Mouse (Mus musculus): ENCODE results near the gene Necap2. TPM values are rescaled to one million over a fixed set of nuclear protein-coding genes. Genes with fewer than 3 reads are reported as not detected.

Gene Necap2
- polyA plus RNA-seq, 1 experiment from 2014 or later: 87.6 TPM

DNA sequence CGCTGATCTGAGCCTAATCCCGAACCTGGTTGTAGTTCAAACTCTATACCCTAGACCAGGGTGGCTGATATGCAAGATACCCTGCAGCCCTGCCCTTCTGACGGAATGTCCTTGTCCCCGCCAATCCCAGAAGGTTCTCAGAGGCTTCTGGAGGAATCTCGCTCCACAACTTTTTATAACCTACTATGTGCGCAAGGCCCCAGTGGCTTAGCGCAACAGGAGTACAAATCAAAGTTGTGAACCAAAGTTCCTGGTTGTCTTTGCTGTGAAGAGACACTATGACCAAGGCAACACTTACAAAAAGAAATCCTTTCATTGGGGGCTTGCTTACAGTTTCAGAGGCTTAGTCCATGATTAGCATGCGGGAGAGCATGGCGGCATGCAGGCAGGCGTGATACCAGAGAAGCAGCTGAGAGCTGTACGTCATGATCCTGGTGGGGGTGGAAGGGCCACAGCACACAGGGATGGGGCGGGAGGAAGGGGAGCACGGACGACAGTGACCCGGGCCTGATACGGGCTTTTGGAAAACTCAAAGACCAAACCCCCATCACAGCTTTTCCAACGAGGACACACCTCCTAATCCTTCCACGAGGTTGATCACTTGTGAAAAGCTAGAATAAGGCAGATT lies 467 bp upstream of the Necap2 start:
- WGBS: 74% methylated on average over 18 of the region's 18 CpGs
- H3K27ac ChIP-seq: no peak overlapping the region
- no peaks in the 10 kb centered on the region for H3K27me3 ChIP-seq (ENCODE audit: insufficient read depth, low read length)
- peaks cover 9% of the 10 kb centered on the region; the same call in 1 of the 2 replicates for H3K4me1 ChIP-seq (replicated peaks; ENCODE audit: insufficient read depth, low read length)
- H3K36me3 ChIP-seq (ENCODE audit: insufficient read depth, low read length): peaks cover 7% of the 10 kb centered on the region; the same call in 1 of the 2 replicates
- no peak overlapping the region for H3K9ac ChIP-seq (ENCODE audit: low read depth, low read length)
- H3K9me3 ChIP-seq (replicated peaks; ENCODE audit: low read length): no peaks in the 10 kb centered on the region
- H3K4me2 ChIP-seq (ENCODE audit: low read length): no peak overlapping the region
- ATAC-seq (replicated peaks; ENCODE audit: low FRiP score, low read depth): no peak
- no peak for DNase-seq (ENCODE audit: low spot score)
- no peak overlapping the region for H3K4me3 ChIP-seq (replicated peaks; ENCODE audit: low read depth, low read length)
- no peak for TF ChIP-seq CTCF (IDR thresholded peaks at IDR 0.05; ENCODE audit: low read depth)

DNA sequence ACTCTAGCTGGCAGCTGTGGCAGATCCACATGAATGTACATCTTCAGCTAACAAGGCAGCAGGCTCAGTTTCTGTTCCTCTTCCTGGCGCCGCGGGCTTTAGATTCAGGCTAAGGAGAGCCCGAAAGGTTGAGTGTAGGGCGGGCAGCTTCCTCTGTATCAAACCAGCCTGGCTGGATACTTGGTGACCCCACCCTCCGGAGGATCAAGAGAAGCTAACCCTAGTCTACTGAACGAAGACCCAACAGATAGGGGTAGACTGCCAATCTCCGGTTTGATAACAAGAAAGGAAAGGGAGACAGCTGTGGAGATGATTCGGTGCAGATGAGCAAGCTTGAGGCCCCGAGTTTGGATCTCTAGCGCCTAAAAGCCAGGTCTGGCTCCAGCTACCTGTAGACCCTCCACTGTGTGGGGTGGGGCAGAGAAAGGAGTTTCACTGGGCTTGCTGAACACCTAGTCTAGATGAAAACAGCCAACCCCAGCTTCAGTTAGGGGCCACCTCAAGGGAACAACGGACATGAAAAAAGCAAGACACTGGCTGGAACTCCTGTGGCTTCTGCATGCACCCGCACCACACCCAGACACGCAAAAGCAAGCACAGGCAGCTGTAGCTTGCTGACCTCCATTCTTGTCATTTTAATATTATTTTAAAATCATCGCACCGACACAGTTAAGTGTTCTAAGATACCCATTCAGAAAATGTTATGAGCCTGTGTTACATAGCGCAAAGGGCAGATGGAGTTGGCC lies 1.2 kb downstream of the Necap2 start:
- H3K27ac ChIP-seq: no peak overlapping the region
- no peak for TF ChIP-seq CTCF (IDR thresholded peaks at IDR 0.05; ENCODE audit: low read depth)
- 76% methylated on average over 17 of the region's 17 CpGs for WGBS

DNA sequence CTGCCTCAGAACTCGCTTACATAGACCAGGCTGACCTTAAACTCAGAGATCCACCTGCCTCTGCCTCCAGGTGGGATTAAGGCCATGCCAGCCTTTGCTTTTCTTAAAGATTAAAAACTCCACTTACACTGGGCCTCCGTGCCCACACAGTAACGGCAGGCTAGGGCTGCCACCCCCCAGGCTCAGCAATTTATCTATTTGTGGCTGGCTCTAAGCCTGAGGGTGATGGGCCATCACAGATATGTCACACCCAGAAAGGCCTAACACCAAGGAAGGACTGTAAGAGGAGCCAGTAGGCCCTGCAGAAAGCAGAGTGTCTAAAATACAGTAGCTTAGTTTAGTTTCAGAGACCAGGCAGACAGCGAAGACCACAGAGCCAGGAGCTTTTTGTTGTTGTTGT lies 4.0 kb downstream of the Necap2 start:
- no peak for TF ChIP-seq CTCF (IDR thresholded peaks at IDR 0.05; ENCODE audit: low read depth)
- 91% methylated on average over 4 of the region's 4 CpGs for WGBS

More for the DNA sequence above, 1.2 kb downstream of the Necap2 start:
- Histone ChIP-seq H3K27me3 (ENCODE audit: insufficient read depth, low read length) (no peaks in the 10 kb centered on the region), H3K36me3 (ENCODE audit: insufficient read depth, low read length) (peaks cover 16% of the 10 kb centered on the region), H3K9ac (ENCODE audit: low read depth, low read length) (peak overlapping the region; percentile 87), H3K9me3 (replicated peaks; ENCODE audit: low read length) (no peaks in the 10 kb centered on the region), H3K4me3 (replicated peaks; ENCODE audit: low read depth, low read length) (peak overlapping the region; percentile 98), H3K4me2 (ENCODE audit: low read length) (peak overlapping the region; percentile 96), H3K4me1 (replicated peaks; ENCODE audit: insufficient read depth, low read length) (peaks cover 9% of the 10 kb centered on the region; the same call in 1 of the 2 replicates)
- DNase-seq (ENCODE audit: low spot score) (no peak), ATAC-seq (replicated peaks; ENCODE audit: low FRiP score, low read depth) (no peak)

DNA sequence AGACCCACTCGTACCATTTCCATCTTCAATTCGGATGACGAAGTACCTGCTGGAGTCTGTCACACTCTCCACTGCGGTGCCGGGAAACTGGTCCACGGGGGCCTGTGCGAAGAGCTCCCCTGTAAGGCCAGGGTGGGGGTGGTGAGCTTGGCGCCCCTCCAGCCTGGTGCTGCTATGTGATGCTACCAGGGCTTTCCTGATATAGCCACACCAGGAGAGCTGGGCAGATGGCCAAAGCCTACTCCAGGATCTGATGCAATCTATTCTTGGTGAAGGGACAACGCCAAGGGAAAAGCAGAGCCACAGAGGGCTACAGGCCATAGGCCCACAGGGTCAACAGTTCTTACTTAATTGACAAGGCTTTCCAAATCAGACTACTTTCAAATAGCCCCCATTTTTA lies 4.5 kb downstream of the Necap2 start:
- ATAC-seq (replicated peaks; ENCODE audit: low FRiP score, low read depth) (no peak), DNase-seq (ENCODE audit: low spot score) (no peak)
- H3K9me3 ChIP-seq (replicated peaks; ENCODE audit: low read length): no peaks in the 10 kb centered on the region
- WGBS: 76% methylated on average over 9 of the region's 9 CpGs
- peaks cover 9% of the 10 kb centered on the region; the same call in 1 of the 2 replicates for H3K4me1 ChIP-seq (replicated peaks; ENCODE audit: insufficient read depth, low read length)
- peaks cover 42% of the 10 kb centered on the region for H3K36me3 ChIP-seq (ENCODE audit: insufficient read depth, low read length)
- no peak overlapping the region for H3K4me2 ChIP-seq (ENCODE audit: low read length)
- no peak for TF ChIP-seq CTCF (IDR thresholded peaks at IDR 0.05; ENCODE audit: low read depth)
- no peak overlapping the region for H3K27ac ChIP-seq
- H3K9ac ChIP-seq (ENCODE audit: low read depth, low read length): no peak overlapping the region
- no peaks in the 10 kb centered on the region for H3K27me3 ChIP-seq (ENCODE audit: insufficient read depth, low read length)
- H3K4me3 ChIP-seq (replicated peaks; ENCODE audit: low read depth, low read length): no peak overlapping the region

More for the DNA sequence above, 4.0 kb downstream of the Necap2 start:
- no peak overlapping the region for H3K27ac ChIP-seq
- peaks cover 37% of the 10 kb centered on the region for H3K36me3 ChIP-seq (ENCODE audit: insufficient read depth, low read length)
- no peak overlapping the region for H3K9ac ChIP-seq (ENCODE audit: low read depth, low read length)
- H3K4me2 ChIP-seq (ENCODE audit: low read length): no peak overlapping the region
- H3K4me1 ChIP-seq (replicated peaks; ENCODE audit: insufficient read depth, low read length): peaks cover 9% of the 10 kb centered on the region; the same call in 1 of the 2 replicates
- no peak for DNase-seq (ENCODE audit: low spot score)
- H3K4me3 ChIP-seq (replicated peaks; ENCODE audit: low read depth, low read length): no peak overlapping the region
- ATAC-seq (replicated peaks; ENCODE audit: low FRiP score, low read depth): no peak
- H3K27me3 ChIP-seq (ENCODE audit: insufficient read depth, low read length): no peaks in the 10 kb centered on the region
- no peaks in the 10 kb centered on the region for H3K9me3 ChIP-seq (replicated peaks; ENCODE audit: low read length)

DNA sequence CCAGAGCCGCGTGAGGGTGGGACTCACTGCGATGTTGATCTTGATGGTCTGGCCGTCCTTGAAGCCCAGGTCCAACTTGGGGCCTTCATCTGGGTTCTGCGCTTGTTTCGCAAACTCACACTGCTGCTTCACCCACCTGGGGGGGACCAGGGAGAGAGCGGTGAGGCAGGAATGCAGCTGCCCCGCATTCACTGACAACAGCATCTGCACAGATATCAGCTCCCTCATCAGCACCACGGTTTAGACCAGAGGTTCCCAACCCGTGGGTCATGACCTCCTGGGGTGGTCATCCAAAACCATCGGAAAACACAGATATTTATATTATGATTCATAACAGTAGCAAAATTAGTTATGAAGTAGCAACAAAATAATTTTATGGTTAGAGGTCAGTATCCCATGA lies 5.7 kb downstream of the Necap2 start:
- Histone ChIP-seq H3K4me2 (ENCODE audit: low read length) (no peak overlapping the region), H3K9me3 (replicated peaks; ENCODE audit: low read length) (no peaks in the 10 kb centered on the region), H3K4me1 (replicated peaks; ENCODE audit: insufficient read depth, low read length) (peaks cover 9% of the 10 kb centered on the region; the same call in 1 of the 2 replicates), H3K27ac (no peak overlapping the region), H3K36me3 (ENCODE audit: insufficient read depth, low read length) (peaks cover 53% of the 10 kb centered on the region), H3K9ac (ENCODE audit: low read depth, low read length) (no peak overlapping the region), H3K27me3 (ENCODE audit: insufficient read depth, low read length) (no peaks in the 10 kb centered on the region), H3K4me3 (replicated peaks; ENCODE audit: low read depth, low read length) (no peak overlapping the region)
- 88% methylated on average over 11 of the region's 11 CpGs for WGBS
- ATAC-seq (replicated peaks; ENCODE audit: low FRiP score, low read depth) (no peak), DNase-seq (ENCODE audit: low spot score) (no peak)
- TF ChIP-seq CTCF (IDR thresholded peaks at IDR 0.05; ENCODE audit: low read depth): no peak

DNA sequence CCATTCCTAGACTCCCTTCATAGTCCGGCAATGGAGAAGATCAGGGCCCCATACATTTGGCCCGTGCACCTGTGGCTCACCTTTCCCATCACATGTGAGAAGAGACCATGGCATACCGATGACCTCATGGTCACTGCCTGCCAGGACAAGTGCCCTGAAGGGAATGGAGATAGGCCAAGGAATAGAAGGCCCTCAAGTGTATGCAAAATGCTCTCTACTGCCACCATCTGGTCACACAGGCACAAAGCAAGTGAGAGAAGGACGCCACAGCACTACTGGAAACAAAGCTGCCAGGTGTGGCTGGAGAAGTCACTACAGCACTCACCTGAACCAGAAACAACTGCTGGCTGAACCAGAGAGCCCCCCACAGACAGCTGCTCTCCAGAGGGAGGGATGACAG lies 8.4 kb downstream of the Necap2 start:
- Histone ChIP-seq H3K9me3 (replicated peaks; ENCODE audit: low read length) (no peaks in the 10 kb centered on the region), H3K27me3 (ENCODE audit: insufficient read depth, low read length) (no peaks in the 10 kb centered on the region), H3K4me3 (replicated peaks; ENCODE audit: low read depth, low read length) (no peak overlapping the region), H3K36me3 (ENCODE audit: insufficient read depth, low read length) (peaks cover 73% of the 10 kb centered on the region), H3K4me2 (ENCODE audit: low read length) (no peak overlapping the region), H3K27ac (no peak overlapping the region), H3K4me1 (replicated peaks; ENCODE audit: insufficient read depth, low read length) (no peaks in the 10 kb centered on the region), H3K9ac (ENCODE audit: low read depth, low read length) (no peak overlapping the region)
- DNase-seq (ENCODE audit: low spot score) (peak; percentile 68), ATAC-seq (replicated peaks; ENCODE audit: low FRiP score, low read depth) (peak; percentile 29)
- peak; percentile 87 for TF ChIP-seq CTCF (IDR thresholded peaks at IDR 0.05; ENCODE audit: low read depth)
- 62% methylated on average over 4 of the region's 4 CpGs for WGBS

All from kidney, postnatal 0 days (tissue).